Mouse (Mus musculus) midbrain, embryonic 14.5 days (tissue): ENCODE results near the gene Rai1. TPM values are rescaled to one million over a fixed set of nuclear protein-coding genes. Genes with fewer than 3 reads are reported as not detected.
A peak's percentile ranks its signal among the peaks of the same experiment; 100 is the strongest.

ENCODE experiments used
- ATAC-seq: fragments of 200-750 bp; cut with Nextera tagmentation; 2 replicates; pipeline ENCODE4 v1.8.0; 2017; ENCODE audit warnings: moderate number of reproducible peaks, moderate library complexity; ENCODE audit not compliant: low FRiP score, low TSS enrichment
- DNase-seq: peaks from one replicate; pipeline ENCODE4 v3.0.0-alpha.2; 2015
- H3K27ac ChIP-seq: fragments of 300-500 bp; sonication (generic); replicated peaks from 2 replicates; pipeline ENCODE4 v1.5.1; 2014; ENCODE audit warnings: mild to moderate bottlenecking, low read depth, low read length, moderate library complexity
- H3K27me3 ChIP-seq: fragments of 300-500 bp; sonication (generic); 2 replicates; pipeline ENCODE4 v1.6.1; 2014; ENCODE audit warnings: low read length, control low read depth, mixed read lengths; ENCODE audit not compliant: control insufficient read depth, insufficient read depth
- H3K36me3 ChIP-seq: fragments of 300-500 bp; sonication (generic); 2 replicates; pipeline ENCODE4 v1.6.1; 2014; ENCODE audit warnings: low read length, control low read depth; ENCODE audit not compliant: control insufficient read depth, insufficient read depth
- H3K4me1 ChIP-seq: fragments of 300-500 bp; sonication (generic); 2 replicates; pipeline ENCODE4 v1.6.1; 2014; ENCODE audit warnings: mild to moderate bottlenecking, antibody characterized with exemption, low read length, control low read depth; ENCODE audit not compliant: control insufficient read depth, insufficient read depth
- H3K4me2 ChIP-seq: fragments of 300-500 bp; sonication (generic); 2 replicates; pipeline ENCODE4 v1.6.1; 2014; ENCODE audit warnings: mild to moderate bottlenecking, low read length, moderate library complexity
- H3K4me3 ChIP-seq: fragments of 300-500 bp; sonication (generic); replicated peaks from 2 replicates; pipeline ENCODE4 v1.5.1; 2014; ENCODE audit warnings: low read depth, low read length
- H3K9ac ChIP-seq: fragments of 300-500 bp; sonication (generic); replicated peaks from 2 replicates; pipeline ENCODE4 v1.6.1; 2014; ENCODE audit warnings: mild to moderate bottlenecking, low read length, moderate library complexity
- H3K9me3 ChIP-seq: fragments of 300-500 bp; sonication (generic); 2 replicates; pipeline ENCODE4 v1.6.1; 2016; ENCODE audit warnings: low read length, control low read depth, mixed read lengths; ENCODE audit not compliant: control insufficient read depth
- WGBS: fragments of 180-500 bp; shearing (Covaris S2); extraction: QIAGEN DNeasy Blood & Tissue Kit; methylation state at CpG from one replicate; pipeline ENCODE4 v1.1.7; 2014; 5-methylcytosine and 5-hydroxymethylcytosine counted together
- polyA plus RNA-seq: library from polyadenylated mRNA; unstranded; fragments of >200 nt; fragmentation: Nextera tagmentation; extraction: Ambion mirVana; gene quantifications from 2 replicates; pipeline ENCODE4 v1.2.1, GENCODE M21; 2014

Rai1 gene
- polyA plus RNA-seq, 1 experiment from 2014 or later = 37.7 TPM

GRCm38 (mm10) chr11:60232441-60233058 lies 127.7 kb downstream of the Rai1 start:
- DNase-seq (no peak), ATAC-seq (no peak)
- Histone ChIP-seq H3K27me3 (no peaks in the 10 kb centered on the region), H3K9ac (no peak overlapping the region), H3K4me1 (no peaks in the 10 kb centered on the region), H3K4me3 (no peak overlapping the region), H3K9me3 (no peaks in the 10 kb centered on the region), H3K27ac (no peak overlapping the region), H3K4me2 (no peak overlapping the region), H3K36me3 (peaks cover 32% of the 10 kb centered on the region)
- WGBS = 81% methylated on average over 14 of the region's 14 CpGs

- peaks cover 31% of the 10 kb centered on the region for H3K36me3 ChIP-seq
- DNase-seq (no peak), ATAC-seq (no peak)
- H3K27me3 ChIP-seq = no peaks in the 10 kb centered on the region
- H3K4me2 ChIP-seq = no peak overlapping the region
- peak overlapping the region; percentile 63 for H3K27ac ChIP-seq
- no peaks in the 10 kb centered on the region for H3K4me1 ChIP-seq
- no peak overlapping the region for H3K9ac ChIP-seq
- H3K9me3 ChIP-seq = no peaks in the 10 kb centered on the region
- 58% methylated on average over 8 of the region's 8 CpGs for WGBS
- H3K4me3 ChIP-seq = no peak overlapping the region
Measured at GRCm38 (mm10) chr11:60233235-60233634, 128.4 kb downstream of the Rai1 start.

GRCm38 (mm10) chr11:60235351-60235750 lies 130.5 kb downstream of the Rai1 start:
- no peak overlapping the region for H3K27ac ChIP-seq
- no peak overlapping the region for H3K9ac ChIP-seq
- no peaks in the 10 kb centered on the region for H3K4me1 ChIP-seq
- ATAC-seq = no peak
- H3K36me3 ChIP-seq = peaks cover 25% of the 10 kb centered on the region
- H3K4me2 ChIP-seq = no peak overlapping the region
- no peak for DNase-seq
- WGBS = 89% methylated on average over 5 of the region's 5 CpGs
- H3K27me3 ChIP-seq = no peaks in the 10 kb centered on the region
- H3K9me3 ChIP-seq = no peaks in the 10 kb centered on the region
- no peak overlapping the region for H3K4me3 ChIP-seq

GRCm38 (mm10) chr11:60240509-60240908 lies 135.7 kb downstream of the Rai1 start:
- H3K36me3 ChIP-seq = peaks cover 56% of the 10 kb centered on the region
- no peak for ATAC-seq
- WGBS = 92% methylated on average over 4 of the region's 4 CpGs

GRCm38 (mm10) chr11:60244503-60245143 lies 139.8 kb downstream of the Rai1 start:
- ATAC-seq (no peak), DNase-seq (no peak)
- Histone ChIP-seq H3K9ac (no peak overlapping the region), H3K4me3 (no peak overlapping the region), H3K36me3 (peaks cover 42% of the 10 kb centered on the region), H3K27me3 (no peaks in the 10 kb centered on the region), H3K4me2 (no peak overlapping the region), H3K9me3 (no peaks in the 10 kb centered on the region), H3K27ac (no peak overlapping the region), H3K4me1 (peaks cover 10% of the 10 kb centered on the region; the same call in 1 of the 2 replicates)
- WGBS = 69% methylated on average over 11 of the region's 11 CpGs

More at GRCm38 (mm10) chr11:60240509-60240908, 135.7 kb downstream of the Rai1 start:
- H3K4me2 ChIP-seq = no peak overlapping the region
- no peaks in the 10 kb centered on the region for H3K9me3 ChIP-seq
- no peak overlapping the region for H3K27ac ChIP-seq
- no peak for DNase-seq
- no peak overlapping the region for H3K9ac ChIP-seq
- H3K4me3 ChIP-seq = no peak overlapping the region
- H3K27me3 ChIP-seq = no peaks in the 10 kb centered on the region
- H3K4me1 ChIP-seq = no peaks in the 10 kb centered on the region

- H3K4me3 ChIP-seq = no peak overlapping the region
- 0 out of 2 replicates have a peak overlapping the region, but pooled peaks have one; percentile 14 for H3K27ac ChIP-seq
- ATAC-seq = no peak
- no peaks in the 10 kb centered on the region for H3K9me3 ChIP-seq
- no peaks in the 10 kb centered on the region for H3K27me3 ChIP-seq
- no peak overlapping the region for H3K4me2 ChIP-seq
- H3K36me3 ChIP-seq = peaks cover 31% of the 10 kb centered on the region
- H3K9ac ChIP-seq = no peak overlapping the region
- peaks cover 10% of the 10 kb centered on the region; the same call in 1 of the 2 replicates for H3K4me1 ChIP-seq
- no peak for DNase-seq
Measured at GRCm38 (mm10) chr11:60246077-60246476, 141.3 kb downstream of the Rai1 start.

- Histone ChIP-seq H3K36me3 (peaks cover 24% of the 10 kb centered on the region), H3K4me3 (no peak overlapping the region), H3K9ac (no peak overlapping the region), H3K27ac (peak overlapping the region; percentile 70), H3K4me1 (peaks cover 10% of the 10 kb centered on the region; the same call in 1 of the 2 replicates), H3K4me2 (no peak overlapping the region), H3K27me3 (no peaks in the 10 kb centered on the region), H3K9me3 (no peaks in the 10 kb centered on the region)
- DNase-seq (no peak), ATAC-seq (no peak)
- WGBS = 52% methylated on average over 5 of the region's 5 CpGs
Measured at GRCm38 (mm10) chr11:60247753-60248550, 143.1 kb downstream of the Rai1 start.
